7 mouse cellular contexts compared by ENCODE assay signal in genomic region chr11:58846919-58847461, GRCm38 (mm10). TPM values are rescaled to one million over a fixed set of nuclear protein-coding genes. Genes with fewer than 3 reads are reported as not detected.
A peak's percentile ranks its signal among the peaks of the same experiment; 100 is the strongest.
DNase-seq lines count a peak whose midpoint lies in the region; ATAC-seq lines count a peak whose summit lies in the region.

Gene Gm12258 (plus strand): TSS chr11:58847158.

- peaks cover 6% of the 10 kb centered on the region for H3K4me1 ChIP-seq in embryonic facial prominence, embryonic 12.5 days
- H3K4me1 ChIP-seq in limb, embryonic 11.5 days (ENCODE audit: control insufficient read depth, insufficient read depth, low read length) = peaks cover 3% of the 10 kb centered on the region
- H3K4me1 ChIP-seq in midbrain, embryonic 14.5 days (ENCODE audit: control insufficient read depth, insufficient read depth, low read length) = peaks cover 6% of the 10 kb centered on the region; the same call in 1 of the 2 replicates

- H3K4me3 ChIP-seq in embryonic facial prominence, embryonic 12.5 days = peak within 1 kb of the TSS; percentile 77
- peak within 1 kb of the TSS; percentile 71 for H3K4me3 ChIP-seq in limb, embryonic 11.5 days (ENCODE audit: low read depth, low read length)
- peak within 1 kb of the TSS; percentile 66 for H3K4me3 ChIP-seq in midbrain, embryonic 14.5 days (replicated peaks; ENCODE audit: low read depth, low read length)

- no peaks in the 10 kb centered on the region for H3K27me3 ChIP-seq in embryonic facial prominence, embryonic 12.5 days
- H3K27me3 ChIP-seq in limb, embryonic 11.5 days (ENCODE audit: control insufficient read depth, insufficient read depth, low read length) = no peaks in the 10 kb centered on the region
- H3K27me3 ChIP-seq in midbrain, embryonic 14.5 days (ENCODE audit: control insufficient read depth, insufficient read depth, low read length) = no peaks in the 10 kb centered on the region

- DNase-seq in adrenal gland, postnatal 25 days = peak; percentile 77
- DNase-seq in heart, adult 11 months = peak; percentile 99
- DNase-seq in kidney, adult 18-20 months = peak; percentile 83
- peak; percentile 85 for DNase-seq in limb, embryonic 11.5 days (ENCODE audit: low spot score)
- DNase-seq in midbrain, embryonic 14.5 days = peak; percentile 97
- DNase-seq in spleen, adult 18-20 months = peak; percentile 61 to 68

- ATAC-seq in embryonic facial prominence, embryonic 12.5 days (ENCODE audit: insufficient number of reproducible peaks, insufficient read depth, low FRiP score, low TSS enrichment) = peak; percentile 99
- peak; percentile 100 for ATAC-seq in limb, embryonic 11.5 days (ENCODE audit: insufficient number of reproducible peaks, low FRiP score, low TSS enrichment, low read depth)
- peak; percentile 100 for ATAC-seq in midbrain, embryonic 14.5 days (ENCODE audit: low FRiP score, low TSS enrichment)

- H3K27ac ChIP-seq in embryonic facial prominence, embryonic 12.5 days = peak within 1 kb of the TSS; percentile 9; the same call in 1 of the 2 replicates
- no peak within 1 kb of the TSS for H3K27ac ChIP-seq in limb, embryonic 11.5 days (replicated peaks; ENCODE audit: low read depth, low read length)
- H3K27ac ChIP-seq in midbrain, embryonic 14.5 days (replicated peaks; ENCODE audit: low read depth, low read length) = peak within 1 kb of the TSS; percentile 80

- peak within 1 kb of the TSS; percentile 72 for H3K9ac ChIP-seq in embryonic facial prominence, embryonic 12.5 days
- H3K9ac ChIP-seq in limb, embryonic 11.5 days (ENCODE audit: low read length) = peak within 1 kb of the TSS; percentile 75
- peak within 1 kb of the TSS; percentile 72 for H3K9ac ChIP-seq in midbrain, embryonic 14.5 days (replicated peaks; ENCODE audit: low read length)

- H3K36me3 ChIP-seq in embryonic facial prominence, embryonic 12.5 days = peaks cover 20% of the 10 kb centered on the region
- H3K36me3 ChIP-seq in limb, embryonic 11.5 days (ENCODE audit: control insufficient read depth, insufficient read depth, low read length) = peaks cover 2% of the 10 kb centered on the region; the same call in 1 of the 2 replicates
- H3K36me3 ChIP-seq in midbrain, embryonic 14.5 days (ENCODE audit: control insufficient read depth, insufficient read depth, low read length) = peaks cover 22% of the 10 kb centered on the region

- H3K9me3 ChIP-seq in embryonic facial prominence, embryonic 12.5 days = no peaks in the 10 kb centered on the region
- H3K9me3 ChIP-seq in limb, embryonic 11.5 days (ENCODE audit: control insufficient read depth, low read length) = no peaks in the 10 kb centered on the region
- H3K9me3 ChIP-seq in midbrain, embryonic 14.5 days (ENCODE audit: control insufficient read depth, low read length) = no peaks in the 10 kb centered on the region

- under 1% methylated on average over 24 of the region's 24 CpGs for WGBS in embryonic facial prominence, embryonic 12.5 days
- 0% methylated on average over 24 of the region's 24 CpGs for WGBS in limb, embryonic 11.5 days
- WGBS in midbrain, embryonic 14.5 days = under 1% methylated on average over 24 of the region's 24 CpGs

- peak within 1 kb of the TSS; percentile 88 for H3K4me2 ChIP-seq in embryonic facial prominence, embryonic 12.5 days (replicated peaks)
- peak within 1 kb of the TSS; percentile 66 for H3K4me2 ChIP-seq in limb, embryonic 11.5 days (ENCODE audit: low read depth, severe bottlenecking)
- H3K4me2 ChIP-seq in midbrain, embryonic 14.5 days (ENCODE audit: low read length) = peak within 1 kb of the TSS; percentile 74

RNA-seq across cellular contexts. Expression of gene Gm12258, which starts in this region (rescaled TPM):
- total RNA-seq in adrenal gland, postnatal 25 days (2021) = 8.4 and 9.3 TPM in 2 replicates
- 14.2 and 14.4 TPM in 2 replicates for polyA plus RNA-seq in embryonic facial prominence, embryonic 12.5 days (2016; fragmentation: Nextera tagmentation; extraction: Ambion mirVana)
- 12.0 and 15.2 TPM in 2 replicates for polyA plus RNA-seq in limb, embryonic 11.5 days (2014; fragmentation: Nextera tagmentation; extraction: Ambion mirVana)
- 23.7 and 26.8 TPM in 2 replicates for polyA plus RNA-seq in midbrain, embryonic 14.5 days (2014; fragmentation: Nextera tagmentation; extraction: Ambion mirVana)
